Mouse (Mus musculus): Measurements from ENCODE around the gene Nsf.
A peak's percentile ranks its signal among the peaks of the same experiment; 100 is the strongest.

The Nsf gene

GRCm38 (mm10) chr11:103941351-103941750, 12.5 kb downstream of the Nsf start:
- no peak for DNase-seq (ENCODE audit: low read depth, low spot score)

GRCm38 (mm10) chr11:103940887-103941286, 13.0 kb downstream of the Nsf start:
- DNase-seq (ENCODE audit: low read depth, low spot score): no peak

DNA sequence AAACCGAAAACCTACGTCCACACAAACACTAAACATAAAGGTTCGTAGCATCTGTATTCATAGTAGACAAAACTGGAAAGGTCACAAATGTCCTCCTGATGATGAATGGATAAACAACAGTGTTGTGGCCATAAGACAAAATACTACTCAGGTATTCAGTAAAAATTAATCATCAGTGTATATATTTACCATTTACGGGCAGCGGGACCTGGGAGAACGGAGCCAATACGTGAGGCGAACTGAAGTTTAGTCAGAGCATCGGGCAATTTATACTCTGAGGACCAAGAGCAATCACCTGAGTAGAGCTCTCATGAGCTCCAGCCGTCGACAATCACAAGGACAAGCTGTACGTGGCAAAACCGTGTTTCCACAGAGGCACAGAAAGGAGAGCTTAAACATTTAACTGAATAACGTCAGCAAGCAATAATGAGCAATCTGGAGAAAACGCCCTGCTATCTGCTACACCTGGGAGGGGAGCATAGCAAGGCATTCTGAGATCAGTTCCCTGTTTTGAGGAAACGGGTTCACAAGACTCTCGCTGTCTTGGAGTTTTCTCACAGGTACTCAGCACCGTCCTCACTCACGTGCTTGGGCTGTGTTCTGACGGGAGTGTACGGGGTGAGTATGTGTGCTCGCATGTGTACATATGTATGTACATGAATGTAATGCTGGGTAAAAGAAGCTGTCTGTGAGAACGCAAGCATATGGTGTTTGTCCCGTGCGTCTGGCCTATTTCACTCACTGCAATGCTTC, 15.7 kb downstream of the Nsf start:
- no peak for DNase-seq (ENCODE audit: low read depth, low spot score)

DNA sequence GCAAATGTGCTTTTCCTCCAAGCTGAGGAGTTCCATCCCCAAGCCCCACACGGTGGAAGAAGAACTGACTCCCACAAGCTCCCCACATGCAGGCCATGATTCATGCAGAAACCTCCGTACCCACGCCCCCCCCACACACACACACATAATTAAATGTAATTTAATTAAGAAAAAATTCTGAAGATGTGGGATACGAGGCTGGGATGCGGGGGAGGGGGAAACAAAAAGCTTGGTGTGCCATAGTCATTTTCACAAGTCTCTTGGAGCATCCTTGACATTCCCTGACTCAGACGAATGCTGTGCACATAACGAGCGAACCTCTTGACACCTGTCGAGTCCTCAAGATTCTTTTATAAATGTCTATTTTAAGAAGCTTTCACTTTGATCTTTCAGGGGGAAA, 16.4 kb downstream of the Nsf start:
- no peak for DNase-seq (ENCODE audit: low read depth, low spot score)

DNA sequence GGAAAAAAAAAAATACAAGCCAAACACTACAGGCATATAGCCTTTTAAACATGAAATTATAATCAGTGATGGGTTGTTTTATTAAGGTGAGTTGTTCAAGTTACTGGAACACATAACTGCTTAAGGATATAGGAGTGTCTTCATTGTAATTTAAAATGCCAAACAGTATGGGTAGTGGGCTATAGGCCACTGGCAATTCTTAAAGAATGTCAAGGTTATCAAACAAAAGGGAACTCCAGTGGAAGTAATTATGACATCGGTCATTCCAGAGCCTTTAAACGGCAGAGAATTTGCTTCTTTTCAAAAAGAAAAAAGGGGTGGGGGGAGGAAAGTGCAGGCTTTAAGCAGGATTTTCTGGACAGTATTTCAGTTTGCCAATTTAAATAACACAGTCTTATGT, 18.1 kb downstream of the Nsf start:
- no peak for DNase-seq (ENCODE audit: low read depth, low spot score)

DNA sequence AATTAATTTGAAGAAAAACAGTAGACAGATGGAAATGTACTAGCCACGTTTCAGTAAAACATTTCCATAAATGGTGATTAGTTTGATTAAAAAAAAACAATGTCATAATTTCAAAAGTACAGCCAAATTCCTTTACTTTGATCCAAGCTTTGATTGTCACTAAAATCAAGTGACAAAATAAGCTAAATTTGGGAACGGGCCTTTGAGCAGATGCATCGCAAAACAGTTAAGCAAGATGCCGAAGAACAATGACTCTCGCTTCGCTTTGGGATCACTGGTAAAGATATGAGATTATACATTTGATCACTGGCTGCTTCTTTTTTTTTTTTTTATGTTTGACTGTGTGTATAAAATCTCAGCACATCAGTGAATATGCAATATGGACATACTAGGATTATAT, 20.0 kb downstream of the Nsf start:
- DNase-seq (ENCODE audit: low read depth, low spot score): no peak

GRCm38 (mm10) chr11:103923957-103924356, 29.9 kb downstream of the Nsf start:
- no peak for DNase-seq (ENCODE audit: low read depth, low spot score)

GRCm38 (mm10) chr11:103923272-103923671, 30.6 kb downstream of the Nsf start:
- no peak for DNase-seq (ENCODE audit: low read depth, low spot score)

DNA sequence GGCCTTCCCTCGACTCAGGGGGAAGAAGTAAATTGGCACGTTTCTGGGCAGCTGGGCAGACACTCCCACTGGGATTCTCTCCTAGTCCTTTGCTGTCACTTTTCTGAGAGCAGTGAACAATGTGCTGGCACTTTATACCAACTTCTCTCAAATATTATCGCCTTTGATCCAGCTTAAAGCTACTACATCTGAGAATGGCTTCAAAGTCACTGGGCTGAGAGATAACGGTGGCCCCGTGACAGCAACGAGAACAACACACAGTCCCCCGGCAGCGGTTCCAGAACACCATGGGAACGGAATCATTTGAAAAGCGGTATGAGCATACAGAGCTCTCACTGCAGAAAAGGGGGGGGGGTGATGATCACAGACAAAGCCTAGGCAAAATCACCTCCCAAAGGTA, 31.0 kb downstream of the Nsf start:
- DNase-seq (ENCODE audit: low read depth, low spot score): no peak

GRCm38 (mm10) chr11:103920665-103921064, 33.2 kb downstream of the Nsf start:
- DNase-seq (ENCODE audit: low read depth, low spot score): no peak

GRCm38 (mm10) chr11:103916807-103917206, 37.0 kb downstream of the Nsf start:
- no peak for DNase-seq (ENCODE audit: low read depth, low spot score)

DNA sequence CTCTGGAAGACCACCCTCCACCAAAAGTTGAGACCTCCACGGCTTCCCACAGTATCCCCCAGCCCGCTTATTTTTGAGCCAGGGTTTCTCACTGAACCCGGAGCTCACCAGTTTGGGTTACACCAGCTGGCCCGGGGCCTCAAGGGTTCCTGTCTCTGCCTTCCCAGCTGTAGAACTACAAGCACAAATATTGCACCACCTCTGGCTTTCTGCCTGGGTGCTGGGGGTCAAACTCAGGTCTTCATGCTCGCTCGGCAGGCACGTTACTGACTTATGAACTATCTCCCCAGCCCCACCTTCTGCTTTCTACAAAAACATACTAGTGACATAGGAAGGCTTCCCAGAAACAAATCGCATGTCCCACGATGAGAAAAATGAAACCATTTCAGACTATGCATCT, 38.2 kb downstream of the Nsf start:
- no peak for DNase-seq (ENCODE audit: low read depth, low spot score)

GRCm38 (mm10) chr11:103910993-103911585, 42.8 kb downstream of the Nsf start:
- peak; percentile 54 for DNase-seq (ENCODE audit: low read depth, low spot score)

DNA sequence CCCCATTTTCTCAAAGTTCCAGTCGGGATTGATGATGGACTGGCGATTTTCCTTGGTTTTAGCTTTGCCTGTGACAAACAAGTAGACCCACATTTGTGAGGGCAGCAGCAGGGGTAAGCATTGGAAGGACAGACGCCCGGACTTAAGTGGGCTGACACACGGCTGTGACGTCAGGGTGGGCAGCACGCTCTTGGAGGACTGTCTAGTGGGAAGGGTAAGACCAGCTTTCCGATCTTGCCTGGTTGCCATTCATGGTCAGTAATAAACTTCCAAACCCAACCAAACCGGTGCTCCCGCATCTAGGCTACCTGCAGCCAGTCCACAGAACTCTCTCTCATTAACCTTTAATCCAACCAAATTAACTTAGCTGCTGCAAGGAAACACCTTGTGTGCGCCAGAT, 43.3 kb downstream of the Nsf start:
- no peak for DNase-seq (ENCODE audit: low read depth, low spot score)

GRCm38 (mm10) chr11:103909809-103910208, 44.0 kb downstream of the Nsf start:
- DNase-seq (ENCODE audit: low read depth, low spot score): no peak

DNA sequence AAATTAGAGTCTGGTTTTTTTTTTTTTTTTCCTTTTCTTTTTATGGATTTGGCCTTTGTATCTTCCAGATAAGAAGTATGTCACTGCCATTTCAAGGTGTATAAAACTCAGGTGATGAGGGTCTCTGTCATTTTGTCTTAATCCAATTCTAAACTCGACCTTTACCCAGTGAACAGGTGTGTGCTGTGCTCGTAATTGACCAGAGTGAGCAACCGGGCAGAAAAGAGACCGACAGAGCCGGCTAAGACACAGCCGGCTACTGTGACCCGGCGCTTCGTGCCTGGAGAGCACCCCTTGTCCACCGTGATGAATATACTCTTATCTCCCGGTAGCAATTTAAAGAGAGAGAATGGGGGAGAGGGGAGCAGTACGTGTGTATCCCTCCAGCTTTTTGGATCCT, 44.5 kb downstream of the Nsf start:
- DNase-seq (ENCODE audit: low read depth, low spot score): no peak

GRCm38 (mm10) chr11:103906051-103906719, 47.7 kb downstream of the Nsf start:
- DNase-seq (ENCODE audit: low read depth, low spot score): no peak

GRCm38 (mm10) chr11:103905506-103905905, 48.4 kb downstream of the Nsf start:
- DNase-seq (ENCODE audit: low read depth, low spot score): no peak

GRCm38 (mm10) chr11:103901581-103901966, 52.3 kb downstream of the Nsf start:
- DNase-seq (ENCODE audit: low read depth, low spot score): no peak

DNA sequence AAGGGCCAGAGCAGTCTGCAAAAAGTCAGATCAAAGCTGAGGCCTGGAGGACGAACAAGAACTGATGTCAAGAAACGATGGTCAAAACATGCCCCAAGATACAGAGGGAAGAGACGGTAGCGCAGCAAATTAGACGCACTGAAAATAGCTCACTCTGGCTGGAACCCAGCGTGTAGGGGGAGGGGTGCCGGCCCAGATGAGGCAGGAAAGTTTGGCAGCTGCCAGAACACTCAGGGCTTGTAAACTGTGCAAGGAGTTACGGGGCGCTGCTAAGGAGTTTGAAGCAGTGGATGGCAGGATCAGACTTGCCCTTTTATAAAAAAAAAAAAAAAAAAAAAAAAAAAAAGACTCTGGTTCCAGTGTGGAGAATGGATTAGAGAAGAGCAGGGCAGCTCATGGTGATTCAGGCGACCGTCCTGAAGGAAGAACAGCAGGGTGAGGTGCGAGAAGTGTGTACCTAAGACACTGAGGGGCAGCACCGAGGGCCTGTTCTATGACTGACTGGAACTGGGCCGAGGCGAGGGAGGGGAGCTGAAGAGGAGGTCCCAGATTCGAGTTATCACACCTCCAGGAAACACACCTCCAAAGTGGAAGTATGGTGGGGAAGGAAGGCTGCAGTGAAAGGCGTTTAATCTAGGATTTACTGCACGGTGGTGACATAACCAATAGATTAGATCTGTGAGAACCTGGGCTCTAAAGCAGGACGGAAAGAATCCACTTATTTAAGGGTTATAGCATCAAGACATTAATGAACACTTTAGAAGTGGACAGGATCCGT, 52.9 kb downstream of the Nsf start:
- DNase-seq (ENCODE audit: low read depth, low spot score): no peak

GRCm38 (mm10) chr11:103896966-103897750, 56.7 kb downstream of the Nsf start:
- DNase-seq (ENCODE audit: low read depth, low spot score): no peak

Measured in CD4-positive helper T cell, adult 2 months (primary cell).